Mouse (Mus musculus) stomach, embryonic 15.5 days (tissue): ENCODE measurements around the gene Ermn. TPM values are rescaled to one million over a fixed set of nuclear protein-coding genes. Genes with fewer than 3 reads are reported as not detected.

ENCODE experiments used
- ATAC-seq: fragments of 200-750 bp; cut with Nextera tagmentation; 2 replicates; pipeline ENCODE4 v1.8.0; 2017; ENCODE audit warnings: low read depth, moderate number of reproducible peaks, moderate TSS enrichment; ENCODE audit not compliant: insufficient read depth, low FRiP score
- H3K27ac ChIP-seq: fragments of 300-500 bp; sonication (generic); 2 replicates; pipeline ENCODE4 v1.5.1; 2015; ENCODE audit warnings: mild to moderate bottlenecking, inconsistent platforms
- H3K27me3 ChIP-seq: fragments of 300-500 bp; sonication (generic); replicated peaks from 2 replicates; pipeline ENCODE4 v1.6.1; 2015; ENCODE audit warnings: inconsistent platforms
- H3K36me3 ChIP-seq: fragments of 300-500 bp; sonication (generic); 2 replicates; pipeline ENCODE4 v1.6.1; 2015; ENCODE audit warnings: inconsistent platforms
- H3K4me1 ChIP-seq: fragments of 300-500 bp; sonication (generic); 2 replicates; pipeline ENCODE4 v1.6.1; 2015; ENCODE audit warnings: inconsistent platforms
- H3K4me2 ChIP-seq: fragments of 300-500 bp; sonication (generic); 2 replicates; pipeline ENCODE4 v1.6.1; 2015; ENCODE audit warnings: mild to moderate bottlenecking, inconsistent platforms
- H3K4me3 ChIP-seq: fragments of 300-500 bp; sonication (generic); replicated peaks from 2 replicates; pipeline ENCODE4 v1.5.1; 2015; ENCODE audit warnings: inconsistent platforms
- H3K9ac ChIP-seq: fragments of 300-500 bp; sonication (generic); 2 replicates; pipeline ENCODE4 v1.6.1; 2015; ENCODE audit warnings: inconsistent platforms
- H3K9me3 ChIP-seq: fragments of 300-500 bp; sonication (generic); 2 replicates; pipeline ENCODE4 v1.6.1; 2016; ENCODE audit warnings: inconsistent platforms
- WGBS: fragments of 180-500 bp; shearing (Covaris S2); methylation state at CpG from one replicate; pipeline ENCODE4 v1.1.7; 2015; 5-methylcytosine and 5-hydroxymethylcytosine counted together
- polyA plus RNA-seq: library from polyadenylated mRNA; unstranded; fragments of >200 nt; fragmentation: Nextera tagmentation; extraction: Ambion mirVana; gene quantifications from 2 replicates; pipeline ENCODE4 v1.2.1, GENCODE M21; 2015

The Ermn gene
- polyA plus RNA-seq, 1 experiment from 2014 or later = not detected

DNA sequence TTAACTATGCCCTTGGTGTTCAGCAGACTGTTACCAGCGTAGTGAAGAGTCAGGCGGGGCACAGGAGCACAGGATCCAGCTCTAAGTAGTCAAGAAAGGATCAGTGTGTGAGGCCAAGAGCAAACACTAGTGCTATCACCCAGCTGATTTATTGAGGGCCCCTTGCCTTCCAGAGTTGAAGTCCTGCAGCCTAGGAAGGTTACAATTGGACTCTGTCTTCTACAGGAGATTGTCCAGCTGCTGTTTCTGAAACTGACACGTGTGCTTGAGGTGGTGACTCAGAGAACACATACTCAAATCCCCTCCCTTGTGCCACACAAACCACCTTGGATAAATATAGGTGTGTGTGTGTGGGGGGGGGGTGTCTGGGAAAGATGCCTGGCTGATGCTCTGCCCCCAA lies 51.2 kb downstream of the Ermn start:
- H3K9ac ChIP-seq = no peak overlapping the region
- no peak overlapping the region for H3K27ac ChIP-seq
- 34% methylated on average over 3 of the region's 3 CpGs for WGBS
- no peaks in the 10 kb centered on the region for H3K27me3 ChIP-seq
- no peaks in the 10 kb centered on the region for H3K4me1 ChIP-seq
- no peaks in the 10 kb centered on the region for H3K36me3 ChIP-seq
- H3K4me2 ChIP-seq = no peak overlapping the region
- H3K9me3 ChIP-seq = no peaks in the 10 kb centered on the region
- H3K4me3 ChIP-seq = no peak overlapping the region
- ATAC-seq = peak; percentile 87

DNA sequence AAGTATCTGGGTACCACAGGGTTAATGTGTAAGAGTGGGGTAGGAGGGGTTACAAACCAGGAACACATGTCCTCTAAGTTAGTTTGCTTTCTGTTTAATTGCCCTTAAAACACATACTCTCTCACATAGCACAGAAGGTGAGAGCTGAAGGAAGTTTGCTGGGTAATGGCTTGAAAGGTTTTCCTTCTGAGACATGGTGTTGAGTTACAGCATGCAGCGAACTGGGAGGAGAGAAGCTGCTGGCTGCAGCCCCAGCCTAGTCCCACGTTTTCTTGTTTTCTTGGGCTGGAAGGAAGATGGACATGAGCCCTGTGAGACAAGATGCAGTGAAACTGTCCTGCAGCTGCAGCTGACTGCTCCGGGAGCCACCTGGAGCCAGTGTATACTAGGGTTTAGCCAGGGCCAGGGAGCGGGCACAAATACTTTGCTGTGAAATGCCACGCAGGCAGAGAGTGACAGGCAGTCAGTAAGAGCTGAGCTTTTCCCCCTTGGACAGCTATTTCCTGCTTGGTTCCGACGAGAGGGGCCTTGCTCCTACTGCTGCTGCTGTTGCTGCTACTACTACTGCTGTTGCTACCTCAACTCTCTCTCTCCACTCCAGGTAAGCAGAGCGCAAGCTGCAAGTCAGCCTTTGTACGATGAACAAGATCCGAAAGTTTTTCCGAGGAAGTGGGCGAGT lies 54.8 kb downstream of the Ermn start, which contains the start of gene Galnt5:
TSS of gene Galnt5 (plus strand) at position 133 of the 679 bp plus-strand sequence.
- H3K27ac ChIP-seq = peak within 1 kb of the TSS; percentile 37; the same call in 1 of the 2 replicates
- no peak within 1 kb of the TSS for H3K9ac ChIP-seq
- ATAC-seq = peak; percentile 37; the same call in 1 of the 2 replicates
- H3K36me3 ChIP-seq = no peaks in the 10 kb centered on the region
- H3K4me2 ChIP-seq = peak within 1 kb of the TSS; percentile 50
- H3K4me1 ChIP-seq = no peaks in the 10 kb centered on the region
- H3K9me3 ChIP-seq = no peaks in the 10 kb centered on the region
- H3K4me3 ChIP-seq = peak within 1 kb of the TSS; percentile 34
- 23% methylated on average over 12 of the region's 12 CpGs for WGBS
- no peaks in the 10 kb centered on the region for H3K27me3 ChIP-seq

Other genes starting within 250 kb of the Ermn start
- gene Galnt5, start 55.0 kb downstream of the Ermn start, polyA plus RNA-seq = 2.1 and 2.7 TPM in 2 replicates
- 2.2 and 2.3 TPM in 2 replicates for gene Cytip, start 142.7 kb upstream of the Ermn start, polyA plus RNA-seq